Mouse (Mus musculus): Measurements from ENCODE around the gene Pkd1. TPM values are rescaled to one million over a fixed set of nuclear protein-coding genes. Genes with fewer than 3 reads are reported as not detected.

Pkd1 gene
- polyA plus RNA-seq, 1 experiment: 146 TPM

- DNase-seq: no peak
- no peak overlapping the region for H3K4me3 ChIP-seq (replicated peaks; ENCODE audit: extremely low read depth, low read depth, low read length)
Measured at GRCm38 (mm10) chr17:24559146-24559545, 9.5 kb downstream of the Pkd1 start.

DNA sequence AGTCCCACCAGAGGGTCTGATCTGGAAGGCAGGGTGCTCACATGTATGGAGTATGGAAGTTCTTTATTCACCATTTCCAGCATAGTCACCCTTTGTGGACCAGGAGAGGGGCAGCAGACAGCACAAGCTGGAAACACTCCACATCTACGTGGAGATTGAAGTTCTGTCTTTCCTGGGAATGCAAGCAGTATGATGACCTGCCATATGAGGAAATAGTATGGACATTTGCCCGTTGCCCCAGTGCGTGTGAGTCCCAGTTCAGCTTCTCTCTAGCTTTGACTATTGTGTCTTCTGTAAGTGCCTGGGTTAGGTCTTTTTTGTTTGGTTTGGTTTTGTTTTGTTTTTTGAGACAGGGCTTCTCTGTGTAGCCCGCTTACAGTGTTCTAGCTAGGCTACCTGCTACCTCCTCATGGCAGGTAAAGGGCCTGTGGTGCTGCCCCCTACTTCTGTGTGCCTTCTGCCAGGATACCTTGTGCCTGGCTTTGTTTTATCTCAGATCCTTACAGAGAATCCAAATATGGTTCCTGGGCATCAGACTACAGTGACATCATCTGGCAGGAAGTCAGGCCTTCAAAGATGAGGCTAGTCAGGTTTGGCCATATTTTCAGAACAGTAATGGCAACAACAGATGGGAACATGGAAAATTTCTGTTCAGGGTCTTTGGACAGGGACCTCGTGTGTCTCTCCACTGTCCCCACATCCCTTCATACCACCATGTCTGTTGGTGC is 10.8 kb downstream of the Pkd1 start:
- 64% methylated on average over 5 of the region's 5 CpGs for WGBS
- TF ChIP-seq CTCF (IDR thresholded peaks at IDR 0.05; ENCODE audit: insufficient read depth, low read length): no peak
- no peak for DNase-seq

More at GRCm38 (mm10) chr17:24559146-24559545, 9.5 kb downstream of the Pkd1 start:
- WGBS: 29% methylated on average over 3 of the region's 3 CpGs
- no peak for TF ChIP-seq CTCF (IDR thresholded peaks at IDR 0.05; ENCODE audit: insufficient read depth, low read length)
- peaks cover 40% of the 10 kb centered on the region for H3K4me1 ChIP-seq (ENCODE audit: control insufficient read depth, insufficient read depth, low read length)

DNA sequence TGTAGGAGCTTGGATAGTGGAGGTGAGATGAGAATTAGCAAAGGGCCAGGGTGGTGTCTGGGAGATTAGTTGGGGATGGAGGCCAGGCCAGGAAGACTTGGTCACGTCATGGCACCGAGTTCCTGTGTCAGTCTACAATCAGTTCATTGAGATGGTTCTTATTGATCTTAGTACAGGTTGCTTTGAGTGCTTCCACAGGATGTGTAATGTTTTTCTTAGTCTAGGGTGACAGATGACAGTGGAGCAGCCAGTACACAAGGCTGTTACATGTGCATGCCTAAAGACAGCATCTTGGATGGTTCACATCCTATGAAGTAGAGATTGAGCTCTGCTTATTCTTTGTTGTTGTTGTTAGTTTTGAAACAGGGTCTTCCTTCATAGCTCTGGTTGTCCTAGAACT is 12.0 kb downstream of the Pkd1 start:
- peaks cover 38% of the 10 kb centered on the region for H3K4me1 ChIP-seq (ENCODE audit: control insufficient read depth, insufficient read depth, low read length)
- WGBS: 71% methylated on average over 2 of the region's 2 CpGs
- TF ChIP-seq POLR2A (IDR thresholded peaks at IDR 0.05; ENCODE audit: borderline replicate concordance, extremely low read depth, low read depth, low read length): no peak
- TF ChIP-seq CTCF (IDR thresholded peaks at IDR 0.05; ENCODE audit: insufficient read depth, low read length): no peak
- no peak overlapping the region for H3K4me3 ChIP-seq (replicated peaks; ENCODE audit: extremely low read depth, low read depth, low read length)
- DNase-seq: no peak

More for the DNA sequence above, 10.8 kb downstream of the Pkd1 start:
- Histone ChIP-seq H3K4me1 (ENCODE audit: control insufficient read depth, insufficient read depth, low read length) (peaks cover 40% of the 10 kb centered on the region), H3K4me3 (replicated peaks; ENCODE audit: extremely low read depth, low read depth, low read length) (no peak overlapping the region)

DNA sequence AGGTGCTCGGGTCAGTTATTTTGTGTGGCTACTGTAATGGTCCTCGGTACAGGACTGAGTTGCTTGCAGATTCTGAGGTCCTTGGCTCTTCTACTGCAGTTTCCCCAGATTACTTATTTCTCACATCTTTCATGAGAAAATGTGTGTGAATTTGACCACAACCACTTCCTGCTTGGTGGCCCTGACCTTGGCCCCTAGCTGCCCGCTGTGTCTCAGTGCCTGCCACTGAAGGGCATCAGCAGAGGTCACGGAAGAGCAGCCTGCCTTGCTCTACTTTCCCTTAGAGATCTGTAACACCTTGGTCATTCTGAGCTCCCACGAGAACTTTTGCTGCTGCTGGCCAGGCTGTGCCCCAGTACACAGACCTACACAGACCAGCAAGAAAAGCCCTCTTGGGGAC is 14.0 kb downstream of the Pkd1 start:
- WGBS: 67% methylated on average over 5 of the region's 5 CpGs
- peaks cover 33% of the 10 kb centered on the region for H3K4me1 ChIP-seq (ENCODE audit: control insufficient read depth, insufficient read depth, low read length)
- TF ChIP-seq CTCF (IDR thresholded peaks at IDR 0.05; ENCODE audit: insufficient read depth, low read length): no peak
- TF ChIP-seq POLR2A (IDR thresholded peaks at IDR 0.05; ENCODE audit: borderline replicate concordance, extremely low read depth, low read depth, low read length): no peak
- no peak for DNase-seq
- H3K4me3 ChIP-seq (replicated peaks; ENCODE audit: extremely low read depth, low read depth, low read length): no peak overlapping the region

DNA sequence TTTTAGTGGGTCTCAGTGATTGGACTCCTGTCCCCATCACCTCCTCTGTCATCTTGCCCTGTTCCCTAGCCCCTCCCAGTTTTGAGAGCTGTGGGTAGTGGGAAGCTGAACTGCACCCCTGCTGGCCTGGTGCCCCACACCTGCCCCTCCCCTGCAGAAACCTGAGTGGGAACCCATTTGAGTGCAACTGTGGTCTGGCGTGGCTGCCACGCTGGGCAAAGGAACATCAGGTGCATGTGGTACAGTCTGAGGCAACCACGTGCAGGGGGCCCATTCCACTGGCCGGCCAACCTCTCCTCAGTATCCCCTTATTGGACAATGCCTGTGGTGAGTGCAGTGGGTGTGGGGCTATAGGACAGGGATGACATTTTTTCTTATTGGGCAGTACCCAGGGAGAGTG is 14.8 kb downstream of the Pkd1 start:
- WGBS: 80% methylated on average over 4 of the region's 4 CpGs
- DNase-seq: no peak
- Histone ChIP-seq H3K4me1 (ENCODE audit: control insufficient read depth, insufficient read depth, low read length) (peaks cover 27% of the 10 kb centered on the region), H3K4me3 (replicated peaks; ENCODE audit: extremely low read depth, low read depth, low read length) (no peak overlapping the region)
- no peak for TF ChIP-seq CTCF (IDR thresholded peaks at IDR 0.05; ENCODE audit: insufficient read depth, low read length)
- TF ChIP-seq POLR2A (IDR thresholded peaks at IDR 0.05; ENCODE audit: borderline replicate concordance, extremely low read depth, low read depth, low read length): no peak

GRCm38 (mm10) chr17:24565092-24565491 is 15.5 kb downstream of the Pkd1 start:
- 72% methylated on average over 3 of the region's 3 CpGs for WGBS
- no peak for TF ChIP-seq CTCF (IDR thresholded peaks at IDR 0.05; ENCODE audit: insufficient read depth, low read length)
- no peak for TF ChIP-seq POLR2A (IDR thresholded peaks at IDR 0.05; ENCODE audit: borderline replicate concordance, extremely low read depth, low read depth, low read length)
- no peak for DNase-seq
- H3K4me3 ChIP-seq (replicated peaks; ENCODE audit: extremely low read depth, low read depth, low read length): no peak overlapping the region
- H3K4me1 ChIP-seq (ENCODE audit: control insufficient read depth, insufficient read depth, low read length): peaks cover 25% of the 10 kb centered on the region

DNA sequence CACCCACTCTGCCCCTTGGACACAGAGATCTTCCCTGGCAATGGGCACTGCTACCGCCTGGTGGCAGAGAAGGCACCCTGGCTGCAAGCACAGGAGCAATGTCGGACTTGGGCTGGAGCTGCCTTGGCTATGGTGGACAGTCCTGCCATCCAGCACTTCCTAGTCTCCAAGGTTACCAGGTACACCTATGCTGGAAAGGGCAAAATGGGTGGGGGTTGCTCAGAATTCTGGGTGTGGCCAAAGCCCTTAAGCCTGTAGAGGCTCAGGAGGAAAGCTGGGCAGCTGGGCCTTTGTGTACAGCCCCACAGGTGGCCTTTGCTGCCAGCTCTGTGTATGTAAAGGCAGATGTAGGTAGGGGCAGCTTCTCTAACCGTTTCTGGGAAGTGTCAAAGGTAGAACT is 16.2 kb downstream of the Pkd1 start:
- no peak for DNase-seq
- Histone ChIP-seq H3K4me3 (replicated peaks; ENCODE audit: extremely low read depth, low read depth, low read length) (no peak overlapping the region), H3K4me1 (ENCODE audit: control insufficient read depth, insufficient read depth, low read length) (peaks cover 19% of the 10 kb centered on the region)
- 67% methylated on average over 3 of the region's 3 CpGs for WGBS
- TF ChIP-seq POLR2A (IDR thresholded peaks at IDR 0.05; ENCODE audit: borderline replicate concordance, extremely low read depth, low read depth, low read length) (no peak), CTCF (IDR thresholded peaks at IDR 0.05; ENCODE audit: insufficient read depth, low read length) (no peak)

DNA sequence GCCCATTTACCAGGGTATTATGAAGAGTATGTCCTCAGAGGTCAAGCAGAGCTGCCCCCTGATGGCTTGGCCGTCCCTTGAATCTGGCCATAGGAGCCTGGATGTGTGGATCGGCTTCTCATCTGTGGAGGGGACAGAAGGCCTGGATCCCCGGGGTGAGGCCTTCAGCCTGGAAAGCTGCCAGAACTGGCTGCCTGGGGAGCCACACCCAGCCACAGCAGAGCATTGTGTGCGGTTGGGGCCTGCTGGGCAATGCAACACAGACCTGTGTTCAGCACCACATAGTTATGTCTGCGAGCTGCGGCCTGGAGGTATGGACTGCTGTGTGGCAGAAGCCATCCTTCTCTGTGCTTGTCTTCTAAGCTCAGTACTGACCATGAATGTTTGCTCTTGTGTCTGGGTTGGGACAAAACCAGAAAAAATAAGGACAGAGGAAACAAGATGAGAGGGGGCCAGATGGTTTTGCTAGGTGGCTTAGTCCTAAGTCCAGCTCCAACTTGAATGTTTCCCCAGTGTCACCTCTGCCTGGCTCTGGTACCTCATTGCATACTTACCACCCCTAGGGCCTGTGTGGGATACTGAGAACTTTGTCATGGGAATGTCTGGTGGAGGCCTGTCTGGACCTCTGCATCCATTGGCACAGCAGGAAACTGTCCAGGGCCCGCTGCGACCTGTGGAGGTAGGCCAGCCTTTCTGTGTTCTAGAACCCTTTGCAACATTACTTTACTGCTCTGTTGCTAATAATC is 17.6 kb downstream of the Pkd1 start:
- peaks cover 13% of the 10 kb centered on the region for H3K4me1 ChIP-seq (ENCODE audit: control insufficient read depth, insufficient read depth, low read length)
- WGBS: 32% methylated on average over 8 of the region's 8 CpGs
- DNase-seq: peak; percentile 43
- TF ChIP-seq CTCF (IDR thresholded peaks at IDR 0.05; ENCODE audit: insufficient read depth, low read length): no peak
- TF ChIP-seq POLR2A (IDR thresholded peaks at IDR 0.05; ENCODE audit: borderline replicate concordance, extremely low read depth, low read depth, low read length): no peak
- no peak overlapping the region for H3K4me3 ChIP-seq (replicated peaks; ENCODE audit: extremely low read depth, low read depth, low read length)

DNA sequence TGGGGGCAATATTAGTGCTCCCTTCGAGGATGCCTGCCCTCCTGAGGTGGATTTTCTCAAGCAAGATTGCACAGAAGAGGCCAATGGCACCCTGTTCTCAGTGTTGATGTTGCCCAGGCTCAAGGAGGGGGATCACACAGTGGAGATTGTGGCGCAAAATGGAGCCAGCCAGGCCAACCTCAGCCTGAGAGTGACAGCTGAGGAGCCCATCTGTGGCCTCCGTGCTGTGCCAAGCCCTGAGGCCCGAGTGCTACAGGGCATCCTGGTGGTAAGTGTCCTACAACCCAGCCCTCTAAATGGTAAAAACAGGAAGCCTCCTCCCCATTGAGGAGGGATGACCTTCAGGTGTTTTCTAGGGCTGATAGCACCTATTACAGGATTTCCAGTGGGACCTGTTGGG is 20.2 kb downstream of the Pkd1 start:
- no peak for DNase-seq
- WGBS: 89% methylated on average over 4 of the region's 4 CpGs
- peaks cover 9% of the 10 kb centered on the region for H3K4me1 ChIP-seq (ENCODE audit: control insufficient read depth, insufficient read depth, low read length)
- H3K4me3 ChIP-seq (replicated peaks; ENCODE audit: extremely low read depth, low read depth, low read length): no peak overlapping the region
- no peak for TF ChIP-seq CTCF (IDR thresholded peaks at IDR 0.05; ENCODE audit: insufficient read depth, low read length)
- no peak for TF ChIP-seq POLR2A (IDR thresholded peaks at IDR 0.05; ENCODE audit: borderline replicate concordance, extremely low read depth, low read depth, low read length)
